Mouse (Mus musculus) stomach, postnatal 0 days (tissue): ENCODE data around the gene Siva1.

Source experiments
- CTCF ChIP-seq: IDR thresholded peaks from 2 replicates; pipeline ENCODE4 v1.5.1; 2016; ENCODE audit warnings: antibody characterized with exemption, low read depth, mild to moderate bottlenecking, moderate library complexity
- EP300 ChIP-seq: optimal IDR thresholded peaks from 2 replicates; pipeline ENCODE3; 2016; ENCODE audit warnings: antibody characterized with exemption

GRCm38 (mm10) chr12:112644855-112645506 lies 502 bp downstream of the Siva1 start:
- no peak for TF ChIP-seq EP300
- TF ChIP-seq CTCF = no peak
